In genomic region chr14:54817791-54818190, GRCm38 (mm10) we compare ENCODE assay signal across 8 mouse cellular contexts. TPM values are rescaled to one million over a fixed set of nuclear protein-coding genes. Genes with fewer than 3 reads are reported as not detected.
A peak's percentile ranks its signal among the peaks of the same experiment; 100 is the strongest.
DNase-seq lines count a peak whose midpoint lies in the region; ATAC-seq and TF ChIP-seq lines count a peak whose summit lies in the region.
"Had no signal": no experiment of that assay in that cellular context is flagged by ENCODE, and none has a peak within 500 bp of the region (broad histone marks: within the 10 kb centered on the region; RNA-seq: fewer than 3 reads in every experiment).

No protein-coding gene starts in this region.

- H3K27ac ChIP-seq in hindbrain, postnatal 0 days = no peak overlapping the region

- no peaks in the 10 kb centered on the region for H3K4me1 ChIP-seq in hindbrain, postnatal 0 days (ENCODE audit: insufficient read depth, low read length)
- H3K4me1 ChIP-seq: megakaryocyte, embryonic 14.5 days had no signal

- TF ChIP-seq CTCF in hindbrain, postnatal 0 days (IDR thresholded peaks at IDR 0.05; ENCODE audit: low read depth) = peak; percentile 72

- no peak overlapping the region for H3K9ac ChIP-seq in hindbrain, postnatal 0 days (replicated peaks; ENCODE audit: low read length)

- H3K9me3 ChIP-seq in hindbrain, postnatal 0 days (ENCODE audit: low read length) = no peaks in the 10 kb centered on the region
- H3K9me3 ChIP-seq: megakaryocyte, embryonic 14.5 days had no signal

- 42% methylated on average over 2 of the region's 2 CpGs for WGBS in hindbrain, postnatal 0 days

- DNase-seq in left cerebral cortex, adult 18-20 months (ENCODE audit: low spot score in 2 of 2) = peak; percentile 15 to 17
- no peak for DNase-seq in left cerebral cortex, adult 8-10 months (ENCODE audit: low spot score in 2 of 2)
- DNase-seq in NIH3T3 (ENCODE audit: low read depth) = peak; percentile 46
- DNase-seq in cerebellum, adult 11-12 months = peak; percentile 61
- peak; percentile 66 for DNase-seq in hindbrain, postnatal 0 days (ENCODE audit: low spot score)
- DNase-seq in lung, postnatal 36 days = peak; percentile 30
- no peak for DNase-seq in spleen, postnatal 10 days (ENCODE audit: low spot score in 2 of 2)

- H3K36me3 ChIP-seq in hindbrain, postnatal 0 days (ENCODE audit: insufficient read depth, low read length) = no peaks in the 10 kb centered on the region

- no peaks in the 10 kb centered on the region for H3K27me3 ChIP-seq in hindbrain, postnatal 0 days (ENCODE audit: insufficient read depth, low read length)

- ATAC-seq in hindbrain, postnatal 0 days = 0 out of 2 replicates have a peak, but pooled peaks have one; percentile 35

- no peak overlapping the region for H3K4me3 ChIP-seq in hindbrain, postnatal 0 days (ENCODE audit: low read length)
- H3K4me3 ChIP-seq: megakaryocyte, embryonic 14.5 days had no signal

- H3K4me2 ChIP-seq in hindbrain, postnatal 0 days (ENCODE audit: low read depth, low read length) = no peak overlapping the region

RNA-seq across cellular contexts. Expression of gene Rnf212b, which starts 3.9 kb away (rescaled TPM):
- not detected for total RNA-seq in left cerebral cortex, adult 18-20 months (2021)
- not detected for total RNA-seq in left cerebral cortex, adult 8-10 months (2022)
- total RNA-seq in hindbrain, postnatal 0 days (2014; rRNA removed) = not detected in 2 replicates
- polyA plus RNA-seq in hindbrain, postnatal 0 days (2015; fragmentation: Nextera tagmentation; extraction: Ambion mirVana) = not detected in 2 replicates

RNA-seq across cellular contexts. Expression of gene Slc7a8, which starts 36.0 kb away (rescaled TPM):
- 10 to 100 TPM; 48.7 to 52.5 TPM for total RNA-seq in left cerebral cortex, adult 18-20 months (2021)
- total RNA-seq in left cerebral cortex, adult 8-10 months (2022) = 10 to 100 TPM; 54.5 to 60.7 (median 58.5) TPM
- 8.9 and 10.6 TPM in 2 replicates for total RNA-seq in hindbrain, postnatal 0 days (2014; rRNA removed)
- 7.9 and 9.3 TPM in 2 replicates for polyA plus RNA-seq in hindbrain, postnatal 0 days (2015; fragmentation: Nextera tagmentation; extraction: Ambion mirVana)

RNA-seq across cellular contexts. Expression of gene Homez, which starts 53.0 kb away (rescaled TPM):
- total RNA-seq in left cerebral cortex, adult 18-20 months (2021) = 10 to 100 TPM; 20.6 to 21.9 TPM
- 10 to 100 TPM; 22.5 to 34.9 (median 24.2) TPM for total RNA-seq in left cerebral cortex, adult 8-10 months (2022)
- 7.8 and 9.6 TPM in 2 replicates for total RNA-seq in hindbrain, postnatal 0 days (2014; rRNA removed)
- polyA plus RNA-seq in hindbrain, postnatal 0 days (2015; fragmentation: Nextera tagmentation; extraction: Ambion mirVana) = 9.0 and 9.3 TPM in 2 replicates

RNA-seq across cellular contexts. Expression of gene Ppp1r3e, which starts 59.6 kb away (rescaled TPM):
- 10 to 100 TPM; 18.5 to 19.8 TPM for total RNA-seq in left cerebral cortex, adult 18-20 months (2021)
- total RNA-seq in left cerebral cortex, adult 8-10 months (2022) = 10 to 100 TPM; 20.6 to 24.9 (median 22.7) TPM
- total RNA-seq in hindbrain, postnatal 0 days (2014; rRNA removed) = 21.3 and 26.5 TPM in 2 replicates
- 4.0 and 5.1 TPM in 2 replicates for polyA plus RNA-seq in hindbrain, postnatal 0 days (2015; fragmentation: Nextera tagmentation; extraction: Ambion mirVana)

Comparison
In these comparisons a context has a peak if more than half of its experiments do, and no peak if none do; other contexts are left out.
1. DNase-seq: peak in left cerebral cortex, adult 18-20 months (2 of 2), NIH3T3 (single experiment), cerebellum, adult 11-12 months (single experiment), hindbrain, postnatal 0 days (single experiment) and lung, postnatal 36 days (single experiment); none in left cerebral cortex, adult 8-10 months (0 of 2) and spleen, postnatal 10 days (0 of 2).